Comparison of ENCODE assay signal across 11 mouse cellular contexts in the genomic region with DNA sequence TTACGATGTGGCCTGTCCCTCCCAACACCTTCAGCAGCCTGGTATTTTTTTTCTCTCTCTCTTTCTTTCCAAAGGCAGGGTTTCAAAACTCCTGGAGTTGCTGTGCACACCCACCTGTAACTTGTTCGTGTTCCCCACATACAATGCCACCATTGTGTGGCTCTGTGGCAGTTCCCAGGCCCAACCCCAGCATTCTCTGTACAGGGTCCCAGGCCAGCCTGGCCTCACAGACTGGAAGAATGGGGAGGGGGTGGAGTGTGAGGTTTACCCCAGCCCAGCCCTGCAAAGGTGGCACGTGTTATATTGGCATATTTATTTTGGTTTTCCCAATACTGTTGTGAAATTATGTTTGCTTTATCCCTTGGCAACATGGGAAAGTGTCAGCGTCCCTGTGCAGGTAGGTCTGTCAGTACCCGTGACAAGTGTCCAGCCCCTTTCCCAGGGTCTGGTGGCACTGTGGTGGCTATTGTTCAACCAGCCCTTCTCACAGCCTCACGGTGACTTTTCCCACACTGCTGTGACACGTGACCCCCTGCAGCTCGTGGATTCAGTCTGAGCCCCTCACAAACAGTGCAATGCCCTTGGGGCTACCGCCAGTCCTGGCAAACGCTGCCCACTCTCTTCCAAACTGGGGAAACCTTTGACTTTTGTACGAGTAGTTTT.
DNase-seq lines count a peak whose midpoint lies in the region; ATAC-seq and TF ChIP-seq lines count a peak whose summit lies in the region.
"Had no signal": no experiment of that assay in that cellular context is flagged by ENCODE, and none has a peak within 500 bp of the region (broad histone marks: within the 10 kb centered on the region; RNA-seq: fewer than 3 reads in every experiment).

No protein-coding gene starts in this region.

- no peak for TF ChIP-seq CTCF in kidney, adult 2 months (conservative IDR thresholded peaks at IDR 0.05; ENCODE audit: insufficient read depth, insufficient read length, low read depth, low read length)

- ATAC-seq in kidney, embryonic 14.5 days (ENCODE audit: low FRiP score, low TSS enrichment): peak; percentile 38; the same call in 1 of the 2 replicates
- ATAC-seq in neural tube, embryonic 14.5 days (ENCODE audit: low read depth): peak; percentile 23; the same call in 1 of the 2 replicates
- peak; percentile 68; the same call in 1 of the 2 replicates for ATAC-seq in limb, embryonic 13.5 days (ENCODE audit: low FRiP score, low read depth)
- ATAC-seq: CD4-positive, CD25-positive, alpha-beta regulatory T cell, adult 4 months had no signal

- no peaks in the 10 kb centered on the region for H3K27me3 ChIP-seq in kidney, embryonic 14.5 days (ENCODE audit: control insufficient read depth, insufficient read depth, low read length)
- H3K27me3 ChIP-seq in kidney, adult 2 months (replicated peaks; ENCODE audit: control insufficient read depth, insufficient read depth, low read length): no peaks in the 10 kb centered on the region
- no peaks in the 10 kb centered on the region for H3K27me3 ChIP-seq in neural tube, embryonic 14.5 days (ENCODE audit: control insufficient read depth, insufficient read depth, low read length)
- H3K27me3 ChIP-seq in limb, embryonic 13.5 days: 0 out of 2 replicates have a peak, but pooled peaks cover 4% of the 10 kb centered on the region
- H3K27me3 ChIP-seq: heart, embryonic 15.5 days had no signal

- no peak overlapping the region for H3K4me3 ChIP-seq in kidney, embryonic 14.5 days (ENCODE audit: low read length)
- no peak overlapping the region for H3K4me3 ChIP-seq in kidney, adult 2 months (ENCODE audit: insufficient read depth, low read depth, low read length)
- H3K4me3 ChIP-seq in neural tube, embryonic 14.5 days (ENCODE audit: low read depth, low read length): no peak overlapping the region
- H3K4me3 ChIP-seq in limb, embryonic 13.5 days: no peak overlapping the region
- H3K4me3 ChIP-seq: heart, embryonic 15.5 days had no signal

- WGBS in kidney, embryonic 14.5 days: 45% methylated on average over 11 of the region's 11 CpGs
- WGBS in kidney, adult 2 months: 50% methylated on average over 11 of the region's 11 CpGs
- WGBS in neural tube, embryonic 14.5 days: 31% methylated on average over 11 of the region's 11 CpGs
- WGBS in limb, embryonic 13.5 days: 57% methylated on average over 11 of the region's 11 CpGs

- 0 out of 2 replicates have a peak overlapping the region, but pooled peaks have one; percentile 32 for H3K27ac ChIP-seq in kidney, embryonic 14.5 days (ENCODE audit: low read depth, low read length)
- H3K27ac ChIP-seq in kidney, adult 2 months (ENCODE audit: insufficient read depth, low read depth, low read length): no peak overlapping the region
- H3K27ac ChIP-seq in neural tube, embryonic 14.5 days (ENCODE audit: low read depth, low read length): no peak overlapping the region
- no peak overlapping the region; the same call in 1 of the 2 replicates for H3K27ac ChIP-seq in limb, embryonic 13.5 days
- H3K27ac ChIP-seq: heart, embryonic 15.5 days had no signal

- no peaks in the 10 kb centered on the region for H3K36me3 ChIP-seq in kidney, embryonic 14.5 days (ENCODE audit: control insufficient read depth, insufficient read depth, low read length)
- no peaks in the 10 kb centered on the region for H3K36me3 ChIP-seq in kidney, adult 2 months (ENCODE audit: control insufficient read depth, insufficient read depth, low read length)
- no peaks in the 10 kb centered on the region for H3K36me3 ChIP-seq in neural tube, embryonic 14.5 days (ENCODE audit: control insufficient read depth, insufficient read depth, low read length)
- H3K36me3 ChIP-seq in limb, embryonic 13.5 days: no peaks in the 10 kb centered on the region
- H3K36me3 ChIP-seq: heart, embryonic 15.5 days had no signal

- no peak overlapping the region for H3K9ac ChIP-seq in kidney, embryonic 14.5 days (ENCODE audit: low read depth, low read length)
- no peak overlapping the region for H3K9ac ChIP-seq in neural tube, embryonic 14.5 days (replicated peaks; ENCODE audit: low read depth, low read length)
- H3K9ac ChIP-seq in limb, embryonic 13.5 days: no peak overlapping the region
- H3K9ac ChIP-seq: heart, embryonic 15.5 days had no signal

- DNase-seq in kidney, adult 2 months: no peak
- DNase-seq in neural tube, embryonic 10.5 days (ENCODE audit: extremely low spot score, low spot score): no peak
- DNase-seq in spleen, adult 12 weeks (ENCODE audit: low spot score): no peak
- DNase-seq in gastrocnemius, postnatal 14 days: no peak
- DNase-seq: cerebellum, adult 2 months; kidney, postnatal 25 days had no signal

- TF ChIP-seq POLR2A in kidney, adult 2 months (IDR thresholded peaks at IDR 0.05; ENCODE audit: low read depth, low read length): no peak

- no peak overlapping the region for H3K4me2 ChIP-seq in kidney, embryonic 14.5 days (replicated peaks; ENCODE audit: low read depth, low read length)
- H3K4me2 ChIP-seq in neural tube, embryonic 14.5 days (ENCODE audit: low read depth, low read length): no peak overlapping the region
- no peak overlapping the region for H3K4me2 ChIP-seq in limb, embryonic 13.5 days (replicated peaks)
- H3K4me2 ChIP-seq: heart, embryonic 15.5 days had no signal

- intact Hi-C loops in gastrocnemius, postnatal 14 days (cut with DNase I; ENCODE audit: low total_unique reads): no loop called here

- no peaks in the 10 kb centered on the region for H3K9me3 ChIP-seq in kidney, embryonic 14.5 days (ENCODE audit: control insufficient read depth, low read length)
- H3K9me3 ChIP-seq in neural tube, embryonic 14.5 days (ENCODE audit: control insufficient read depth, low read length): no peaks in the 10 kb centered on the region
- no peaks in the 10 kb centered on the region for H3K9me3 ChIP-seq in limb, embryonic 13.5 days
- H3K9me3 ChIP-seq: heart, embryonic 15.5 days had no signal

- peaks cover 12% of the 10 kb centered on the region for H3K4me1 ChIP-seq in kidney, embryonic 14.5 days (ENCODE audit: control insufficient read depth, insufficient read depth, low read length)
- no peaks in the 10 kb centered on the region for H3K4me1 ChIP-seq in kidney, adult 2 months (ENCODE audit: control insufficient read depth, insufficient read depth, low read length)
- peaks cover 30% of the 10 kb centered on the region for H3K4me1 ChIP-seq in neural tube, embryonic 14.5 days (ENCODE audit: control insufficient read depth, insufficient read depth, low read length)
- peaks cover 21% of the 10 kb centered on the region; the same call in 1 of the 2 replicates for H3K4me1 ChIP-seq in limb, embryonic 13.5 days
- H3K4me1 ChIP-seq: heart, embryonic 15.5 days had no signal
